Mouse (Mus musculus) ovary, adult 18-20 months (tissue): ENCODE measurements around the gene Teddm3.
"Not testable (repeated sequence)": the region's sequence is repeated elsewhere in the genome, so short reads cannot be mapped to it uniquely, and the experiment has no call there.

Experiments
- DNase-seq: peaks from one replicate; pipeline ENCODE4 v3.0.0; 2022; ENCODE audit warnings: low spot score, mixed read lengths

The Teddm3 gene

DNA sequence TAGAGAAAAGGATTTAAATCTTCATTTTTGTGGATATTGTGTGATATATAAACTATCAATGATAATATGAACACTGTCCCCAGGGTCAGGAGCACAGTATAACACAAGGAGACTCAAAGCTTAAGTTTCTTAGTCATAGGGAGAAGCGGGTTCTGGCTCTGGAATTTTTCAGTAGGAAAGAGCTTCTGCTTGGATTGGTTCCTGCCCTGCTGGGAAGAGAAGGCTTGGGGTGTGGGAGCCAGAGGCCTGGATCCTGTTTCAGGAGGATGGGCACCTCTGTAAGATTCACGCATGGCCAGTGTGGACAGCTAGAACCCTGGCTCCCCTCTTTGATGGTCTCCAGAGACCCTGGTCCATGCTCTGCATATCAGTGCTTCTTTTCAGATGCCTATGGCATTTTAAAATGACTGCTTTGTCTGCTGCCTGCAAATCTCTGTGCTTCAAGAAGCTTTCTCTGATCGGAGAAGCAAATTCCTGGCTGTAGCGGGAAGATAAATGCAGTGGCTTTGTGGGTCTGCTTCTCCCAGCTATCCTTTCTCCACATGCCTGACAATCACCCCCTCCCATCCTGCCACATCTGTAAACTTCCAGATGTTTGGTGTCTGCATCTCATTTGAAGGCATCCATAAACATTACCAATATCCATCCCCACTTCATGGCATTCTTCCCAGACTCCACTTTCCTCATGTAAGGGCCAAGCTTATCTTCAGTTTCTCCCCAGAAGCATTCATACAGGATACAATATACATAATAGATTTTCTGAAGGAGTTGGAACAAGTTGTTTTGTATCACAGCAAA is 2.0 kb downstream of the Teddm3 start:
- no peak for DNase-seq

DNA sequence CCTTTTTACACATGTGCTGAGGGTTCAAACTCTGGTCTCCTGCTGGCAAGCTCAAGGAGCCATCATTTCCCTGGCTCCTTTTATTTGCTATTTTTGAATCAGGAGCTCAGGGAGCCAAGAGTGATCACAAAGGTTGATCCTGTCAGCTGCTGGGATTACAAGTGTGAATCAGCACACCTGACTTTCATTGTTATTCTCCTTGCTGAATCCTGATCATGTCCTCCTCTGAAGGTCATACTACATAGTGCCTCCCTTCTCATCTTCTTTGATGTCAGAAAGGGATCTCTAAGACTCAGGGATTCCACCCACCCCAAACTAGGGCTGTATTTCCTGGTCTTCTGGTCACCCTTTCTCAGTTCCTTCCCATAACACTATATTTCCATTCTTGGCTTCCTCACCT is 3.9 kb downstream of the Teddm3 start:
- no peak for DNase-seq

DNA sequence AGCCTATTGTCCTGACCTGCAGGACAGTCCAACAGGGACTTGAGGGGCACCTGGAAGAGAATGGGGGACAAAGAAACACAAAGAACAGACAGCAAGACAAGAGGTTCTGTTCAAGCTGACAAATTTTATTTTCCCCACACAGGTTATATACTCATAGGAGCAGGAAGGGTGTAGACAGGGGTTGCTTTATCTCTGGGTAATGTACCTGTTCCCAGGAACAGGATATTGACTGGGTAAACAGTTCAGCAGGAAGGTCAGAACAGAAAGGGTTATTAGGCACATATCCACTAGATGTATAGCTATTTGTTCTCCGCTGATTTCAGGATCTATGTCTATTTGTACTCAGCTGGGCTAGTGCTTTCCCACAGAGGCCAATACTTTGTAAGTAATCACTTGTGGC is 5.3 kb downstream of the Teddm3 start:
- DNase-seq = not testable (repeated sequence)

DNA sequence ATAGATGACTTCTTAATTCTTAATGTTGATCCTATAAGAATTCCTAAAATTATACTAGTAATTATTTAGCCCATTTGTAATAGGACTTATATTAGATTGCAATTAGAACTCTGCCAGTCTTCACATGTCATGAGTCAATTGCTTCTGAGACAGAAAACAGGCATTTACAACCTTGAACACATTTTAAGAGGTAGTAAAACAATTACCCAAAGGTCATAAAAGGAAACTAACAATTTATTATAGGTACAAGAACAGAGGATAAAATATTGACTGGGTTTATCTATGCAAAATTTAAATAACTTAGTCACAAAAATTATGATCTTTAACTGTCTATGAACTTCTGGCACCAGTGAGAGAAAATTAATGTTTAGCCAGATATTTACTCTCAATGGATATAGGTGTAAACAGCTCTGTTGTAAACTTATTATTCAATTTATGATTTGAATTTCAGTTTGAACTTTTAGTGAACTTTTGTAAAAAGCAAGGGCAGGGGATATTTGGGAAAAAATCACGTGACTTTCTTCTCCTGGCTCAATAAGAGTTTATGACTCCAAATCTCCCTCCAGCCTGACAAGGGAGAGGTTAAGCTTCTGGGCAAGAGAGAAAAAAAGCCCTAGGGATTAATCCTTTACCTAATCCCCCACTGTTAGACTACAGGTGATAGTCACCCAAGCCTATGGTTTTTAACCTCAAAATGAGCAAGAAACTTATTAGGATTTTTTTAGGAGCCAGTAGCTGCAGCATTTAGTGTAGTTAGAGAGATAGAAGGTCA is 17.3 kb downstream of the Teddm3 start:
- DNase-seq = no peak

- not testable (repeated sequence) for DNase-seq
These were observed 26.1 kb downstream of the Teddm3 start for GRCm38 (mm10) chr16:21127666-21128065.

DNA sequence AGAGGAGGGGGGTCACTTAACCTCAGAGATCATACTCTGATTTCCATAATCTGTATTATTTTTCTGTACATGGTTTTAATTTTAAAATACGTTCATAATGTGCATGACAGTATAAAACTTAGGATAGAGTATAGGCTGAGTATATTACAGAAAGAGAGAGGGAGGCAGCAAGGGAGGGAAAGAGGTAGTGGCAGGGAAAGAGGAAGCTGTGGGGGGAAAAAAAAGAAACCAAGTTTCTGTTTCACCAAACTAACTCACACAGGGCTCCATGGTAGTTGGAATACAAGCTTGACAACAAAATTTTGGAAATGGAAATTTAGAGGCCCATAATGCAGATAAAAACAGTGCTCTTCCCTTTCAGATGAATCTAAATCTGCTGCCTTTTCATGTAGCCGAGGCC is 31.0 kb downstream of the Teddm3 start:
- not testable (repeated sequence) for DNase-seq

DNA sequence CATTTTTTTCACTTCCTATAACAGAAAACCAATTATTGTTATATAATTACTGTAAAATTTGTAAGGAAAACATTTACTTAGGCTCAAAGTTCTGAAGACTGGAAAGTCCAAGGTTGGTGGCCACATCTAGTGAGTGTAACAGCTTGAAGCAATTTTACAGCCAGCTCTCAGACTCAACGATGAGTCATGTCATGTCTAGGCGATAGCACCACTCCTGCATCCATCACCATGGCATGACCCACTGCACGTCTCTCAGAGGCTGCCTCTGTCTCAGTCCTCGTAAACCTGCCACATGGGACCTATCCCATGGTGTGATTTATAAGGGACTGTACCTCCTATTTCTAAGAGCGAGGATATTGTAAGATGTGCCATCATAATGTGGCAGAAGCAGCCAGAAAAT is 37.7 kb downstream of the Teddm3 start:
- no peak for DNase-seq

GRCm38 (mm10) chr16:21109473-21109872 is 44.3 kb downstream of the Teddm3 start:
- no peak for DNase-seq
